Mouse (Mus musculus) MEL (cell line): Measurements from ENCODE around the gene Gm13199. TPM values are rescaled to one million over a fixed set of nuclear protein-coding genes. Genes with fewer than 3 reads are reported as not detected.

Experiments used
- DNase-seq: peaks from one replicate; pipeline ENCODE4 v3.0.0; 2011; ENCODE audit warnings: low read depth, low spot score
- H3K27ac ChIP-seq: 2 replicates; pipeline ENCODE4 v1.5.1; 2012; ENCODE audit warnings: low read depth, mild to moderate bottlenecking, control low read depth, low read length, moderate library complexity; ENCODE audit not compliant: control insufficient read depth
- H3K27me3 ChIP-seq, 2 experiments: fragments of 150-350 bp in 1 of 2; sonication (generic) in 1 of 2; 2 replicates each; pipeline ENCODE4 v1.6.1; 2012; ENCODE audit warnings: low read length in 2 of 2, mild to moderate bottlenecking in 2 of 2, improper control_type of control experiment in 1 of 2, moderate library complexity in 1 of 2; ENCODE audit not compliant: insufficient read depth in 2 of 2, control insufficient read depth in 1 of 2
- H3K36me3 ChIP-seq, 2 experiments: 2 replicates each; pipeline ENCODE4 v1.6.1; 2012 to 2014; ENCODE audit warnings: low read length in 2 of 2, improper control_type of control experiment in 1 of 2, inconsistent platforms in 1 of 2, mild to moderate bottlenecking in 1 of 2; ENCODE audit not compliant: insufficient read depth in 2 of 2, control insufficient read depth in 1 of 2
- H3K4me1 ChIP-seq, 2 experiments: fragments of 150-350 bp in 1 of 2; sonication (generic) in 1 of 2; 2 replicates each; pipeline ENCODE4 v1.6.1; 2012; ENCODE audit warnings: low read length in 2 of 2, improper control_type of control experiment in 1 of 2, mild to moderate bottlenecking in 1 of 2; ENCODE audit not compliant: insufficient read depth in 2 of 2, control insufficient read depth in 1 of 2
- H3K4me3 ChIP-seq, 2 experiments: fragments of 150-350 bp in 1 of 2; sonication (generic) in 1 of 2; 2 replicates each; pipeline ENCODE4 v1.5.1; 2012; ENCODE audit warnings: low read depth in 2 of 2, low read length in 2 of 2, mild to moderate bottlenecking in 2 of 2, moderate library complexity in 2 of 2, control low read depth in 1 of 2, improper control_type of control experiment in 1 of 2; ENCODE audit not compliant: control insufficient read depth in 1 of 2, insufficient read depth in 1 of 2
- H3K79me2 ChIP-seq: 2 replicates; pipeline ENCODE4 v1.6.1; 2012; ENCODE audit warnings: mild to moderate bottlenecking, low read length, moderate library complexity; ENCODE audit not compliant: control insufficient read depth, poor library complexity, insufficient read depth
- H3K9ac ChIP-seq: 2 replicates; pipeline ENCODE4 v1.6.1; 2012; ENCODE audit warnings: low read depth, mild to moderate bottlenecking, control low read depth, low read length, moderate library complexity; ENCODE audit not compliant: control insufficient read depth, poor library complexity, severe bottlenecking
- H3K9me3 ChIP-seq: fragments of 150-350 bp; sonication (generic); replicated peaks from 2 replicates; pipeline ENCODE4 v1.6.1; 2012; ENCODE audit warnings: mild to moderate bottlenecking, low read length, improper control_type of control experiment, moderate library complexity; ENCODE audit not compliant: insufficient read depth
- BHLHE40 ChIP-seq: IDR thresholded peaks from 2 replicates; pipeline ENCODE4 v1.6.1; 2012; ENCODE audit warnings: low read depth, mild to moderate bottlenecking, inconsistent platforms, low read length, improper control_type of control experiment, borderline replicate concordance
- CHD1 ChIP-seq: IDR thresholded peaks from 2 replicates; pipeline ENCODE4 v1.6.1; 2012; ENCODE audit warnings: low read depth, mild to moderate bottlenecking, inconsistent platforms, low read length, improper control_type of control experiment
- CHD2 ChIP-seq: IDR thresholded peaks from 2 replicates; pipeline ENCODE4 v1.6.1; 2011; ENCODE audit warnings: low read length, improper control_type of control experiment
- CTCF ChIP-seq, 3 experiments: IDR thresholded peaks in 2 of 3; conservative IDR thresholded peaks in 1 of 3; 2 replicates each; pipeline ENCODE4 v1.5.1; 2011 to 2012; ENCODE audit warnings: low read length in 3 of 3, low read depth in 2 of 3, mild to moderate bottlenecking in 2 of 3, improper control_type of control experiment in 1 of 3, inconsistent platforms in 1 of 3, mixed read lengths in 1 of 3, moderate library complexity in 1 of 3; ENCODE audit not compliant: control insufficient read depth in 1 of 3, insufficient read depth in 1 of 3, poor library complexity in 1 of 3, severe bottlenecking in 1 of 3
- E2F4 ChIP-seq: IDR thresholded peaks from 2 replicates; pipeline ENCODE4 v1.6.1; 2011; ENCODE audit warnings: low read depth, low read length, improper control_type of control experiment, borderline replicate concordance
- ETS1 ChIP-seq: IDR thresholded peaks from 2 replicates; pipeline ENCODE4 v1.6.1; 2012; ENCODE audit warnings: low read depth, mild to moderate bottlenecking, inconsistent platforms, low read length, improper control_type of control experiment, moderate library complexity
- GABPA ChIP-seq: IDR thresholded peaks from 2 replicates; pipeline ENCODE4 v1.6.1; 2012; ENCODE audit warnings: low read depth, mild to moderate bottlenecking, inconsistent platforms, low read length, improper control_type of control experiment, moderate library complexity
- JUND ChIP-seq: IDR thresholded peaks from 2 replicates; pipeline ENCODE4 v1.6.1; 2011; ENCODE audit warnings: low read depth, mild to moderate bottlenecking, improper control_type of control experiment, low read length
- KAT2A ChIP-seq: conservative IDR thresholded peaks from 2 replicates; pipeline ENCODE4 v1.6.1; 2012; ENCODE audit warnings: low read depth, low read length, improper control_type of control experiment, inconsistent platforms
- MAFK ChIP-seq: IDR thresholded peaks from 2 replicates; pipeline ENCODE4 v1.6.1; 2011; ENCODE audit warnings: low read depth, mild to moderate bottlenecking, low read length, improper control_type of control experiment, borderline replicate concordance
- MEF2A ChIP-seq: IDR thresholded peaks from 2 replicates; pipeline ENCODE4 v1.6.1; 2014; ENCODE audit warnings: low read depth, mild to moderate bottlenecking, inconsistent platforms, low read length, improper control_type of control experiment; ENCODE audit not compliant: poor library complexity, insufficient replicate concordance, severe bottlenecking; ENCODE audit errors: extremely low read depth
- MXI1 ChIP-seq: IDR thresholded peaks from 2 replicates; pipeline ENCODE4 v1.6.1; 2011; ENCODE audit warnings: mild to moderate bottlenecking, low read depth, low read length, improper control_type of control experiment
- MYB ChIP-seq: IDR thresholded peaks from 2 replicates; pipeline ENCODE4 v1.6.1; 2011; ENCODE audit warnings: mild to moderate bottlenecking, low read depth, low read length, improper control_type of control experiment
- NRF1 ChIP-seq: IDR thresholded peaks from 2 replicates; pipeline ENCODE4 v1.6.1; 2014; ENCODE audit warnings: low read depth, mild to moderate bottlenecking, inconsistent platforms, low read length, improper control_type of control experiment, moderate library complexity; ENCODE audit not compliant: poor library complexity, insufficient read depth, severe bottlenecking
- POLR2A ChIP-seq, 2 experiments: IDR thresholded peaks; 2 replicates each; pipeline ENCODE4 v1.6.1; 2011 to 2012; ENCODE audit warnings: low read length in 2 of 2, mild to moderate bottlenecking in 2 of 2, control low read depth in 1 of 2, improper control_type of control experiment in 1 of 2, low read depth in 1 of 2, moderate library complexity in 1 of 2; ENCODE audit not compliant: control insufficient read depth in 1 of 2, insufficient read depth in 1 of 2, poor library complexity in 1 of 2
- POLR2AphosphoS5 ChIP-seq: IDR thresholded peaks from 2 replicates; pipeline ENCODE4 v1.6.1; 2012; ENCODE audit warnings: low read depth, borderline replicate concordance, mild to moderate bottlenecking, inconsistent platforms, low read length, moderate library complexity, mixed read lengths
- RAD21 ChIP-seq: IDR thresholded peaks from 2 replicates; pipeline ENCODE4 v1.6.1; 2011; ENCODE audit warnings: mild to moderate bottlenecking, low read depth, low read length, improper control_type of control experiment
- RCOR1 ChIP-seq: IDR thresholded peaks from 2 replicates; pipeline ENCODE4 v1.6.1; 2012; ENCODE audit warnings: low read depth, mild to moderate bottlenecking, inconsistent platforms, low read length, improper control_type of control experiment
- SIN3A ChIP-seq: IDR thresholded peaks from 2 replicates; pipeline ENCODE4 v1.6.1; 2012; ENCODE audit warnings: low read length, improper control_type of control experiment, inconsistent platforms
- TAL1 ChIP-seq: IDR thresholded peaks from 2 replicates; pipeline ENCODE4 v1.6.1; 2012; ENCODE audit warnings: mild to moderate bottlenecking, inconsistent platforms, low read length, moderate library complexity, mixed read lengths
- TBP ChIP-seq: IDR thresholded peaks from 2 replicates; pipeline ENCODE4 v1.8.0; 2011; ENCODE audit warnings: low read depth, low read length, improper control_type of control experiment
- TCF12 ChIP-seq: IDR thresholded peaks from 2 replicates; pipeline ENCODE4 v1.6.1; 2014; ENCODE audit warnings: low read depth, mild to moderate bottlenecking, inconsistent platforms, low read length, improper control_type of control experiment, moderate library complexity
- USF2 ChIP-seq, 2 experiments: IDR thresholded peaks; 2 replicates each; pipeline ENCODE4 v1.6.1; 2011 to 2012; ENCODE audit warnings: improper control_type of control experiment in 2 of 2, low read length in 2 of 2, borderline replicate concordance in 1 of 2, inconsistent platforms in 1 of 2, low read depth in 1 of 2, mild to moderate bottlenecking in 1 of 2; ENCODE audit not compliant: insufficient read depth in 1 of 2
- ZKSCAN1 ChIP-seq: IDR thresholded peaks from 2 replicates; pipeline ENCODE4 v1.6.1; 2012; ENCODE audit warnings: low read depth, mild to moderate bottlenecking, inconsistent platforms, low read length, improper control_type of control experiment, moderate library complexity
- polyA plus RNA-seq, 2 experiments: library from polyadenylated mRNA; stranded (reverse) in 1 of 2; unstranded in 1 of 2; fragments of >175 nt in 1 of 2; fragments of >200 nt in 1 of 2; gene quantifications; 2 replicates each; pipeline versions ENCODE4 v1.2.1 to v1.2.4; 2012; ENCODE audit warnings: low replicate concordance in 2 of 2, low read depth in 1 of 2; ENCODE audit not compliant: insufficient read length in 2 of 2, insufficient read depth in 1 of 2, missing spikeins in 1 of 2
- total RNA-seq: library from RNA; depleted of rRNA; stranded (reverse); fragments of 300-350 nt; gene quantifications from 2 replicates; pipeline ENCODE4 v1.2.3, GENCODE M21; 2012

The Gm13199 gene
- total and polyA plus RNA-seq, 3 experiments: 0.35 to 4.8 TPM; not detected in 1

GRCm38 (mm10) chr2:5851116-5851515 is 11.6 kb downstream of the Gm13199 start:
- H3K79me2 ChIP-seq: peaks cover 49% of the 10 kb centered on the region
- H3K36me3 ChIP-seq: peaks cover 7 to 31% of the 10 kb centered on the region in 2 experiments
- no peaks in the 10 kb centered on the region for H3K27me3 ChIP-seq
- H3K4me1 ChIP-seq: peaks cover 4 to 9% of the 10 kb centered on the region in 2 experiments
- no peak for DNase-seq
- no peak overlapping the region for H3K27ac ChIP-seq
- no peaks in the 10 kb centered on the region for H3K9me3 ChIP-seq
- no peak for TF ChIP-seq MYB
- no peak for TF ChIP-seq JUND
- no peak for TF ChIP-seq CHD2
- TF ChIP-seq POLR2A (IDR thresholded peaks at IDR 0.05; ENCODE audit: control insufficient read depth in 1 of 2, insufficient read depth in 1 of 2, low read depth in 1 of 2, low read length in 2 of 2, poor library complexity in 1 of 2): no peak
- TF ChIP-seq POLR2AphosphoS5: no peak
- TF ChIP-seq SIN3A: no peak
- TF ChIP-seq CTCF (IDR thresholded peaks at IDR 0.05 in 2 of 3, conservative IDR thresholded peaks at IDR 0.05 in 1 of 3; ENCODE audit: control insufficient read depth in 1 of 3, insufficient read depth in 1 of 3, low read depth in 2 of 3, low read length in 3 of 3, poor library complexity in 1 of 3, severe bottlenecking in 1 of 3): no peak
- TF ChIP-seq CHD1: no peak
- H3K4me3 ChIP-seq: no peak overlapping the region
- no peak overlapping the region for H3K9ac ChIP-seq

GRCm38 (mm10) chr2:5845826-5846225 is 16.9 kb downstream of the Gm13199 start:
- DNase-seq: peak; percentile 51
- Histone ChIP-seq H3K9ac (peak overlapping the region; percentile 94), H3K9me3 (no peaks in the 10 kb centered on the region), H3K4me1 (peaks cover 5 to 9% of the 10 kb centered on the region in 2 experiments), H3K4me3 (peak overlapping the region; percentile 57 to 96), H3K36me3 (peaks cover 6 to 30% of the 10 kb centered on the region in 2 experiments), H3K27ac (peak overlapping the region; percentile 97), H3K79me2 (peaks cover 56% of the 10 kb centered on the region), H3K27me3 (no peaks in the 10 kb centered on the region)
- TF ChIP-seq TBP (0 out of 2 replicates have a peak, but pooled peaks have one; percentile 34), RCOR1 (no peak), KAT2A (no peak)

- Histone ChIP-seq H3K9ac (peak within 1 kb of the TSS; percentile 94), H3K27me3 (no peaks in the 10 kb centered on the region), H3K27ac (peak within 1 kb of the TSS; percentile 97), H3K4me3 (peak within 1 kb of the TSS; percentile 57 to 96), H3K4me1 (peaks cover 5 to 9% of the 10 kb centered on the region in 2 experiments), H3K9me3 (no peaks in the 10 kb centered on the region), H3K79me2 (peaks cover 51% of the 10 kb centered on the region), H3K36me3 (peaks cover 0 to 30% of the 10 kb centered on the region in 2 experiments; a peak in 3 of 4 replicates)
- DNase-seq: peak; percentile 95
- TF ChIP-seq RAD21 (no peak), CHD1 (no peak), MAFK (no peak), TCF12 (peak; percentile 43; the same call in 1 of the 2 replicates), NRF1 (peak; percentile 61), USF2 (IDR thresholded peaks at IDR 0.05; ENCODE audit: borderline replicate concordance in 1 of 2, insufficient read depth in 1 of 2, low read depth in 1 of 2, low read length in 2 of 2) (no peak), ZKSCAN1 (no peak), TAL1 (no peak), SIN3A (peak; percentile 93), MEF2A (no peak), TBP (no peak; the same call in 1 of the 2 replicates), E2F4 (peak; percentile 63; the same call in 1 of the 2 replicates), MXI1 (peak; percentile 85; the same call in 1 of the 2 replicates), ETS1 (no peak), GABPA (no peak), BHLHE40 (no peak)
These were observed 17.7 kb downstream of the Gm13199 start, which contains the start of the genes Nudt5 and Cdc123 for GRCm38 (mm10) chr2:5844873-5845631. Gene Nudt5, plus strand, starts transcription at chr2:5845019. Gene Cdc123, minus strand, starts transcription at chr2:5845164.
